Mouse (Mus musculus): ENCODE data around the gene Il23r. TPM values are rescaled to one million over a fixed set of nuclear protein-coding genes. Genes with fewer than 3 reads are reported as not detected.
"Not testable (repeated sequence)": the region's sequence is repeated elsewhere in the genome, so short reads cannot be mapped to it uniquely, and the experiment has no call there.

Gene Il23r
- total and polyA plus RNA-seq, 2 experiments from 2014 or later = 0.05 TPM; not detected in 1

DNA sequence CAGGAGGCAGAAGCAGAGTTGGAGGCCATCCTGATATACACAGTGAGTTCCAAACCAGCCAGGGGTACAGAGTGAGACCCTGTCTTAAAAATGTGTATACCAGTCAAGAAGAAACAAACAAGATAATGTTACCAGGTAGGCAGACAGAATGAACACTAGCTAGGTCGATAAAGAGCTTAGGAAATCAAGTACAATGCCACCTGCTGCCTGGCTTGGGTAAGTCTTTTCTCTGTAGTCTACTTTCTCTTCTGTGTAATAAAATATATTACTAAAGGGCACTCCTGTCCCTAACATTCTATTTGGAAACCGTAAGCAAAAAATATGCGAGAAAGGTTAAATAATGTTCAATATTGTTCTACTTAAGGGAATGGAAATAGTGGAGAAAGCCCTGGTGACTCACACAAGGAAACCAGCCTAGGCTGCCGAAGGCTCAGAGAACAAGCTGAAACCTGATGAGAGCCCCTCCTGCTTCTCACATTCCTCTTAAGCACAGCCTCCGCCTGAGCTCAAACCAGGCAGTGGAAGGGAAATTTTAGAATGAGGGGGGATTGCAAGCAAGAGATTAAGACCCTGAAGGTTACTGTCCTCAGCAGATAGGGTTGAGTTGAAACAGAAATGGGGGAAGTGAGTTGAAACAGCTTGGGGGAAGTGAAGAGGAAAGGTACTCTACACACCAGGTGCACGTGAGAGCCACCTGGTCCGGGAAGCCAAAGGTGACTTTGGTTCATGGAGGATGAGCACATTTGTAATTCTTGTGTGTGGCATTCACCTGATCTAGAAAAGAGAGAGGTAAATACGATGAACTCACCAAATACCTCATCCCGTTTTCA, 39.6 kb upstream of the Il23r start:
- ATAC-seq (no peak), DNase-seq (no peak)
- peak; percentile 19; the same call in 1 of the 2 replicates for TF ChIP-seq CTCF (IDR thresholded peaks at IDR 0.05; ENCODE audit: low read depth)
- H3K4me1 ChIP-seq (ENCODE audit: insufficient read depth) = no peaks in the 10 kb centered on the region
- H3K4me2 ChIP-seq (ENCODE audit: low read depth) = no peak overlapping the region
- no peaks in the 10 kb centered on the region for H3K36me3 ChIP-seq (ENCODE audit: insufficient read depth)
- no peak overlapping the region for H3K27ac ChIP-seq (ENCODE audit: low read depth, low read length)
- H3K9ac ChIP-seq = no peak overlapping the region
- H3K4me3 ChIP-seq (ENCODE audit: low read depth, low read length) = no peak overlapping the region
- H3K9me3 ChIP-seq (ENCODE audit: low read length) = no peaks in the 10 kb centered on the region
- 62% methylated on average over 9 of the region's 9 CpGs for WGBS
- H3K27me3 ChIP-seq (ENCODE audit: insufficient read depth, low read length) = peaks cover 41% of the 10 kb centered on the region

DNA sequence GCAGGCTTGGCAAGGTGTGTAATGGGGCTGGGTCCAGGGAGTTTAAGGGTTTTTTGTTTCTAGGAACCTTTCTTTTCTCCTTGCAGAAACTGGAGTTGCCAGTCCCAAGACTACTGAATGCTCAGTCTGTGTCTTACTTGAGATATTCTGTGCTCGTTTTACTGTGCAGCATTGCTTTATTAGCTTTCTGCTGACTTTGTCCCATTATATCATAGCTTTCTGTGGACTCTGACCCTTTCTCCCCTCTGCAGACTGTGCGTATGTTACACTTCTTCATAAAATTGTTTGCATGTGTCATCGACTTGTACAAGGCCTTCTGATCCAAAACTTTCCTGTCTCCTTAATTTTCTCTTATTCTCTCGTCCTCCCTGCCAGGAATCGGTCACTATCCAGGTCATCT, 34.7 kb upstream of the Il23r start:
- H3K4me1 ChIP-seq (ENCODE audit: insufficient read depth) = no peaks in the 10 kb centered on the region
- H3K9me3 ChIP-seq (ENCODE audit: low read length) = no peaks in the 10 kb centered on the region
- H3K27ac ChIP-seq (ENCODE audit: low read depth, low read length) = no peak overlapping the region
- no peaks in the 10 kb centered on the region for H3K36me3 ChIP-seq (ENCODE audit: insufficient read depth)
- TF ChIP-seq CTCF (IDR thresholded peaks at IDR 0.05; ENCODE audit: low read depth) = no peak
- no peaks in the 10 kb centered on the region; the same call in 1 of the 2 replicates for H3K27me3 ChIP-seq (ENCODE audit: insufficient read depth, low read length)
- H3K9ac ChIP-seq = no peak overlapping the region
- DNase-seq (no peak), ATAC-seq (no peak)
- no peak overlapping the region for H3K4me3 ChIP-seq (ENCODE audit: low read depth, low read length)
- H3K4me2 ChIP-seq (ENCODE audit: low read depth) = no peak overlapping the region
- WGBS = 90% methylated on average over 5 of the region's 5 CpGs

- Histone ChIP-seq H3K27me3 (ENCODE audit: insufficient read depth, low read length) (no peaks in the 10 kb centered on the region), H3K4me1 (ENCODE audit: insufficient read depth) (no peaks in the 10 kb centered on the region), H3K4me2 (ENCODE audit: low read depth) (no peak overlapping the region), H3K9ac (no peak overlapping the region), H3K36me3 (ENCODE audit: insufficient read depth) (no peaks in the 10 kb centered on the region), H3K9me3 (ENCODE audit: low read length) (no peaks in the 10 kb centered on the region), H3K4me3 (ENCODE audit: low read depth, low read length) (no peak overlapping the region), H3K27ac (ENCODE audit: low read depth, low read length) (no peak overlapping the region)
- peak; percentile 69 for TF ChIP-seq CTCF (IDR thresholded peaks at IDR 0.05; ENCODE audit: low read depth)
- peak; percentile 45; the same call in 1 of the 2 replicates for ATAC-seq
- DNase-seq = peak; percentile 22
Measured at GRCm38 (mm10) chr6:67510752-67511151, 19.1 kb upstream of the Il23r start.

- H3K4me1 ChIP-seq (ENCODE audit: insufficient read depth); H3K9me3 ChIP-seq (ENCODE audit: low read length); ATAC-seq; DNase-seq; H3K27me3 ChIP-seq (ENCODE audit: insufficient read depth, low read length); H3K4me3 ChIP-seq (ENCODE audit: low read depth, low read length); H3K4me2 ChIP-seq (ENCODE audit: low read depth); H3K9ac ChIP-seq; H3K27ac ChIP-seq (ENCODE audit: low read depth, low read length); H3K36me3 ChIP-seq (ENCODE audit: insufficient read depth): not testable (repeated sequence)
- WGBS = 96% methylated on average over 2 of the region's 6 CpGs
Measured at GRCm38 (mm10) chr6:67501938-67502337, 10.3 kb upstream of the Il23r start.

DNA sequence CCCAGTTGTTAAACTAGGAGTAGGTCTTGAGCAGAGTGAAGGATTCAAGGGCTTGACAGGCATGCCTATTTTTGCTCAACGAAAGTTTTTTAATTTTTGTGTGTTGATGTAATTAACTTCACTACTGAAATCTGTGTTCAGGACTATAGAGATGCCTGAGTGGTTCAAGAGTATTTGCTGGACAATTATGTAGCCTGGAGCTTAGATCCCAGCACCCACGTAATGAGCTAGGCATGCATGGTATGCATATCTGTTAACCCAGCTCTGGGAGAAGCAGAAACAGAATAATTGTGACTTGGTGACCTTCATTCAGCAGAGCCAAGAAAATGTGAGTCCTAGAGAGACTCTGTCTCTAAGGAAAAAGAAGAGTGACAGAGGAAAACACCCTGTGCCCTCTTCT, 10.6 kb downstream of the Il23r start:
- WGBS = 62% methylated on average over 2 of the region's 2 CpGs
- Histone ChIP-seq H3K27me3 (ENCODE audit: insufficient read depth, low read length) (no peaks in the 10 kb centered on the region), H3K9me3 (ENCODE audit: low read length) (no peaks in the 10 kb centered on the region), H3K27ac (ENCODE audit: low read depth, low read length) (no peak overlapping the region), H3K36me3 (ENCODE audit: insufficient read depth) (no peaks in the 10 kb centered on the region), H3K4me2 (ENCODE audit: low read depth) (no peak overlapping the region), H3K4me1 (ENCODE audit: insufficient read depth) (no peaks in the 10 kb centered on the region), H3K4me3 (ENCODE audit: low read depth, low read length) (no peak overlapping the region), H3K9ac (no peak overlapping the region)
- ATAC-seq = no peak
- DNase-seq = no peak
- no peak for TF ChIP-seq CTCF (IDR thresholded peaks at IDR 0.05; ENCODE audit: low read depth)

DNA sequence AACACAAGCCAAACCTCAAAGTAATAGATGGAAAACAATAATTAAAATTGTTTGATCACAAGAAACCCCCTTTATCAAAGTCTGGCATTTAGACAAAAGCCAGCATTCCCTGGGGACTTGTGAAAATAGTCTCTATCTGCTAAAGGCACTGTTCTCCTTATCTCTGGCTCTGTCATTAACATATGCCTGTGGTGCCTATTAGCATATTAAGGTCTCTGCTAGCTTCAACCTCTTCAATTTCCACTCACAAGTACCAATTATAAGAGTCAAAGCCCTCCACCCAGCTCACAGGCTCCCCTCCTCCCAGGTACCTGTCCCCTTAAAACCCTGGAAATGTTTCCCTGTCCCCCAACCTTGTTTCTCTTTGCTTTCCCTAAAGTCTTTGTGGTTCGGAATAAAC, 20.4 kb downstream of the Il23r start:
- no peaks in the 10 kb centered on the region for H3K27me3 ChIP-seq (ENCODE audit: insufficient read depth, low read length)
- no peak for DNase-seq
- no peak overlapping the region for H3K4me3 ChIP-seq (ENCODE audit: low read depth, low read length)
- no peaks in the 10 kb centered on the region for H3K36me3 ChIP-seq (ENCODE audit: insufficient read depth)
- no peak overlapping the region for H3K9ac ChIP-seq
- H3K4me2 ChIP-seq (ENCODE audit: low read depth) = no peak overlapping the region
- WGBS = 29% methylated on average over 1 of the region's 1 CpGs
- no peaks in the 10 kb centered on the region for H3K4me1 ChIP-seq (ENCODE audit: insufficient read depth)
- H3K9me3 ChIP-seq (ENCODE audit: low read length) = no peaks in the 10 kb centered on the region
- ATAC-seq = no peak; the same call in 1 of the 2 replicates
- no peak overlapping the region for H3K27ac ChIP-seq (ENCODE audit: low read depth, low read length)
- no peak for TF ChIP-seq CTCF (IDR thresholded peaks at IDR 0.05; ENCODE audit: low read depth)

- Histone ChIP-seq H3K9me3 (ENCODE audit: low read length) (no peaks in the 10 kb centered on the region), H3K27me3 (ENCODE audit: insufficient read depth, low read length) (no peaks in the 10 kb centered on the region), H3K4me2 (ENCODE audit: low read depth) (no peak overlapping the region), H3K4me3 (ENCODE audit: low read depth, low read length) (no peak overlapping the region), H3K4me1 (ENCODE audit: insufficient read depth) (no peaks in the 10 kb centered on the region), H3K27ac (ENCODE audit: low read depth, low read length) (no peak overlapping the region), H3K36me3 (ENCODE audit: insufficient read depth) (no peaks in the 10 kb centered on the region), H3K9ac (no peak overlapping the region)
- no peak for TF ChIP-seq CTCF (IDR thresholded peaks at IDR 0.05; ENCODE audit: low read depth)
- no peak for DNase-seq
- no peak for ATAC-seq
- 96% methylated on average over 1 of the region's 1 CpGs for WGBS
Measured at GRCm38 (mm10) chr6:67459424-67459823, 32.2 kb downstream of the Il23r start.
